Mouse (Mus musculus): ENCODE data around the gene Gm21988.

DNA sequence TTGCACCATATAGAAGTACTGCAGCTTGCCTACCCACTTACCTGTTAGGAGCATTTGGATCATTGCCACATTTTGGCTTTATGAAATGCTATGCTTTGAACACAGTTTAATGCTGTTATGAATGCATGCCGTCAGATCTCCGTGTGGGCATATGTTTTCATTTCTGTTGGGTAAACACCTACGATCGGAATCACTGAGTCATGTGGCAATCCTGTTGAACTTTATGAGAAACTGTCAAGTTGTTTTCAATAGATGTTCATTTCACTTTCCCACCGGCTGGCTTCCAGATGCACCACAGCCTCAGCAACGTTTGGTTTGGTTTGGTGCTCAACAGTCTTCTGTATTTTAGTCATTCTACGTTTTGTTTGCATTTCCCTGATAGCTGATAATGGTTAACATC lies 32.0 kb upstream of the Gm21988 start:
- TF ChIP-seq CTCF (conservative IDR thresholded peaks at IDR 0.05; ENCODE audit: insufficient read depth, insufficient read length, low read depth, low read length) (no peak), POLR2A (IDR thresholded peaks at IDR 0.05; ENCODE audit: low read depth, low read length) (no peak)

All from kidney, adult 2 months (tissue).